Mouse (Mus musculus) limb, embryonic 14.5 days (tissue): ENCODE results near the gene Pla2g4f. TPM values are rescaled to one million over a fixed set of nuclear protein-coding genes. Genes with fewer than 3 reads are reported as not detected.

ENCODE experiments used
- ATAC-seq: fragments of 200-750 bp; cut with Nextera tagmentation; 2 replicates; pipeline ENCODE4 v1.8.0; 2017; ENCODE audit warnings: low read depth, moderate number of reproducible peaks, moderate TSS enrichment; ENCODE audit not compliant: low FRiP score
- DNase-seq: peaks from one replicate; pipeline ENCODE4 v3.0.0-alpha.2; 2015; ENCODE audit warnings: low spot score
- H3K27ac ChIP-seq: fragments of 300-500 bp; sonication (generic); replicated peaks from 2 replicates; pipeline ENCODE4 v1.5.1; 2014; ENCODE audit warnings: low read depth, mild to moderate bottlenecking, low read length, moderate library complexity, mixed read lengths
- H3K27me3 ChIP-seq: fragments of 300-500 bp; sonication (generic); 2 replicates; pipeline ENCODE4 v1.6.1; 2014; ENCODE audit warnings: low read length, mixed read lengths; ENCODE audit not compliant: control insufficient read depth, insufficient read depth
- H3K36me3 ChIP-seq: fragments of 300-500 bp; sonication (generic); 2 replicates; pipeline ENCODE4 v1.6.1; 2014; ENCODE audit warnings: mild to moderate bottlenecking, low read length, moderate library complexity, mixed read lengths; ENCODE audit not compliant: control insufficient read depth, insufficient read depth
- H3K4me1 ChIP-seq: fragments of 300-500 bp; sonication (generic); 2 replicates; pipeline ENCODE4 v1.6.1; 2014; ENCODE audit warnings: antibody characterized with exemption, low read length, mixed read lengths; ENCODE audit not compliant: control insufficient read depth, insufficient read depth
- H3K4me2 ChIP-seq: fragments of 300-500 bp; sonication (generic); replicated peaks from 2 replicates; pipeline ENCODE4 v1.6.1; 2014; ENCODE audit warnings: low read depth, mild to moderate bottlenecking, low read length, moderate library complexity; ENCODE audit not compliant: severe bottlenecking
- H3K4me3 ChIP-seq: fragments of 300-500 bp; sonication (generic); replicated peaks from 2 replicates; pipeline ENCODE4 v1.5.1; 2014; ENCODE audit warnings: low read length
- H3K9ac ChIP-seq: fragments of 300-500 bp; sonication (generic); 2 replicates; pipeline ENCODE4 v1.6.1; 2014; ENCODE audit warnings: mild to moderate bottlenecking, low read depth, low read length, moderate library complexity; ENCODE audit not compliant: severe bottlenecking
- H3K9me3 ChIP-seq: fragments of 300-500 bp; sonication (generic); 2 replicates; pipeline ENCODE4 v1.6.1; 2016; ENCODE audit warnings: low read length; ENCODE audit not compliant: control insufficient read depth
- POLR2A ChIP-seq: fragments of 200-500 bp; IDR thresholded peaks from 2 replicates; pipeline ENCODE4 v1.8.0; 2012; ENCODE audit warnings: inconsistent platforms, mild to moderate bottlenecking, moderate library complexity, borderline replicate concordance; ENCODE audit not compliant: insufficient read depth, insufficient read length; ENCODE audit errors: extremely low read depth
- WGBS: fragments of 180-500 bp; shearing (Covaris S2); extraction: QIAGEN DNeasy Blood & Tissue Kit; methylation state at CpG from one replicate; pipeline ENCODE4 v1.1.7; 2014; 5-methylcytosine and 5-hydroxymethylcytosine counted together
- polyA plus RNA-seq, 2 experiments: library from polyadenylated mRNA; depleted of rRNA in 1 of 2; stranded (reverse) in 1 of 2; unstranded in 1 of 2; fragments of >200 nt; fragmentation: Nextera tagmentation in 1 of 2; extraction: Ambion mirVana in 1 of 2; gene quantifications; 2 replicates each; pipeline versions ENCODE4 v1.2.1 to v1.2.3; 2012 to 2014

Gene Pla2g4f
- polyA plus RNA-seq, 2 experiments = 3.6 to 5.5 TPM

DNA sequence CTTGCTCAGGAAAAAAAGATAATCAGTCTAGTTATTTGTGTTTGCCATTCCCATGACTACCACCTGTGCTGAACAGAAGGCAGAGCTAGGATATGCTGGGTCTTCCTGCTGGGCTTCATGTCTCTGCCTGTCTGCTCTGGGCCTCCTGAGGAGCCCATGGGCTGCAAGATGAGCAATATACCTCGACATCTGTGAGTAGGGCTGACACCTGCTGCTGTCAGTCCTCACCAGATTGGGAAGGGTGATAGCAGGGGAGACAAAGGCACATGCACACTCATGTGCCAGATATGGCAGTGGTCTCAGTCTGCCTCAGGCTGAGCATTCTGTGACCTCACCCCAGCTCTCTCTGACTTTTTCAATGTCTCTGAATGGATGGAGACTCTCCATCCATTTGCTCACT, 51.1 kb downstream of the Pla2g4f start:
- DNase-seq (no peak), ATAC-seq (no peak)
- 23% methylated on average over 1 of the region's 1 CpGs for WGBS
- Histone ChIP-seq H3K4me3 (no peak overlapping the region), H3K27ac (no peak overlapping the region), H3K36me3 (no peaks in the 10 kb centered on the region), H3K9ac (no peak overlapping the region), H3K4me2 (no peak overlapping the region), H3K27me3 (no peaks in the 10 kb centered on the region), H3K9me3 (no peaks in the 10 kb centered on the region), H3K4me1 (no peaks in the 10 kb centered on the region)
- no peak for TF ChIP-seq POLR2A

DNA sequence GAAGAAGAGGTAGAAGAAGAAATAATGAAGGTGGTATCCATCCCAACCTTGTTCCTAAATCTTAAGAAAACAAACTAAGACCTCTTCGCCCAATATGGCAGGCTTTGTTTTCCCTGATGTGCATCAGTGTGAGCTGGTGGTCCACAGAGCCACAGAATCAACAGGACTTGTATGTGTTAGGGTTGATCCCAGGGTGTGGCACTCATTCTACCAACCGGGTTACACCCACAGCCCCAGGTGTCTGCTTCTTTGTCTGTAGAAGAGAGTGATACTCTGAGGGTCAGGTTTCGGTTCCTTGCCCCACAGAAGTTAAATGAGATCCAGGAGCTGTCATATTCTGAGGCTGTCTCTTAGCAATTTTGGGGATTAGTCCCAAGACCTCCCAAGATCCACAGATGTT, 52.6 kb downstream of the Pla2g4f start:
- no peak for DNase-seq
- Histone ChIP-seq H3K4me1 (no peaks in the 10 kb centered on the region), H3K4me3 (no peak overlapping the region), H3K27ac (no peak overlapping the region), H3K9me3 (no peaks in the 10 kb centered on the region), H3K27me3 (no peaks in the 10 kb centered on the region), H3K36me3 (no peaks in the 10 kb centered on the region), H3K9ac (no peak overlapping the region), H3K4me2 (no peak overlapping the region)
- no peak for TF ChIP-seq POLR2A
- no peak for ATAC-seq
- WGBS = 64% methylated on average over 3 of the region's 3 CpGs

DNA sequence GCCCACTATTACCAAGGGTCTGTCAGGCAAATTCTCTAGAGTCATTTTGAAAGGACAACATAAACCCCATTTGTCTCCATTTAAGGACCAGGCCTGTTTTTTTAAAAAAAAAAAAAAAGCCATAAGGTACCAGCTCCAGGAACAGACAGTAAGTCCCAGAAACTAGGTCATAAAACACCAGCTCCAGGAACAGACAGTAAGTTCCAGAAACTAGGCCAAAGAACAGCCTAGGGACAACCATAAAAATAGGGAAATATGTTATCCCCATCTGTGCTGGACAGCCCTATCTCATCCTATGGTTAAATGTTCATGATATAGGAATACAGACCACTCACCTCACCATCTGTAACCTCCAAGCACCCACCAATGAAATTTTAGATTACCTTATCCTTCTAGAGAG, 57.7 kb downstream of the Pla2g4f start:
- Histone ChIP-seq H3K4me1 (no peaks in the 10 kb centered on the region), H3K4me2 (no peak overlapping the region), H3K27me3 (no peaks in the 10 kb centered on the region), H3K4me3 (no peak overlapping the region), H3K36me3 (no peaks in the 10 kb centered on the region), H3K27ac (no peak overlapping the region), H3K9ac (no peak overlapping the region), H3K9me3 (no peaks in the 10 kb centered on the region)
- DNase-seq = no peak
- ATAC-seq = no peak
- no peak for TF ChIP-seq POLR2A

DNA sequence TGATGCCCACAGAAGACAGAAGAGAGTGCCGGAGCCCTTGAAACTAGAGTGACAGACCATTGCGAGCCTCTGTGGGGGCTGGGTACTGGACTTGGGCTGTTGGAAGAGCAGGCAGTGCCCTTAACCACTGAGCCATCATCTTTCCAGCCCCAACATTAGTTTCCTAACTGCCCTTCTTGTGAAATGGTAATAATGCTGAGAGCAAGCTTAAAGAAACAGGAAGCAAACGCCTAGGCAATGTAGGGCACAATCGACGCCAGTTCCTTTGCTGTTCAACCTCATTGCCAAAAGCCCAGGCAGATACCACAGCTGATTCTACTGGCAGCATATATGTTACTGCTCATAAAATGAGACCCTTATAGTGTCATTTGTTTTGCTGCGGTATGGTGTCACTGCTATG, 61.3 kb downstream of the Pla2g4f start:
- ATAC-seq (no peak), DNase-seq (no peak)
- Histone ChIP-seq H3K4me2 (no peak overlapping the region), H3K4me1 (no peaks in the 10 kb centered on the region), H3K36me3 (no peaks in the 10 kb centered on the region), H3K4me3 (no peak overlapping the region), H3K9ac (no peak overlapping the region), H3K9me3 (no peaks in the 10 kb centered on the region), H3K27me3 (no peaks in the 10 kb centered on the region), H3K27ac (no peak overlapping the region)
- no peak for TF ChIP-seq POLR2A
- 90% methylated on average over 6 of the region's 6 CpGs for WGBS

Other genes with a start within 250 kb of the Pla2g4f start
- 18.3 and 19.7 TPM in 2 replicates for gene Ehd4, start 159.6 kb downstream of the Pla2g4f start, polyA plus RNA-seq (2012; rRNA removed)
- gene Ehd4, start 159.6 kb downstream of the Pla2g4f start, polyA plus RNA-seq (2014; fragmentation: Nextera tagmentation; extraction: Ambion mirVana) = 37.1 and 51.0 TPM in 2 replicates
- 1.0 and 1.2 TPM in 2 replicates for gene Pla2g4e, start 68.8 kb downstream of the Pla2g4f start, polyA plus RNA-seq (2012; rRNA removed)
- 0.54 and 2.1 TPM in 2 replicates for gene Pla2g4e, start 68.8 kb downstream of the Pla2g4f start, polyA plus RNA-seq (2014; fragmentation: Nextera tagmentation; extraction: Ambion mirVana)
- 0.05 and 0.08 TPM in 2 replicates for gene Pla2g4d, start 25.0 kb downstream of the Pla2g4f start, polyA plus RNA-seq (2012; rRNA removed)
- 0.08 and 0.15 TPM in 2 replicates for gene Pla2g4d, start 25.0 kb downstream of the Pla2g4f start, polyA plus RNA-seq (2014; fragmentation: Nextera tagmentation; extraction: Ambion mirVana)
- 36.1 and 48.1 TPM in 2 replicates for gene Vps39, start 39.0 kb upstream of the Pla2g4f start, polyA plus RNA-seq (2012; rRNA removed)
- 26.1 and 29.3 TPM in 2 replicates for gene Vps39, start 39.0 kb upstream of the Pla2g4f start, polyA plus RNA-seq (2014; fragmentation: Nextera tagmentation; extraction: Ambion mirVana)
- 7.8 and 9.4 TPM in 2 replicates for gene Ganc, start 89.7 kb upstream of the Pla2g4f start, polyA plus RNA-seq (2012; rRNA removed)
- gene Ganc, start 89.7 kb upstream of the Pla2g4f start, polyA plus RNA-seq (2014; fragmentation: Nextera tagmentation; extraction: Ambion mirVana) = 6.8 and 8.1 TPM in 2 replicates
- gene Tmem87a, start 89.9 kb upstream of the Pla2g4f start, polyA plus RNA-seq (2012; rRNA removed) = 23.2 and 26.3 TPM in 2 replicates
- gene Tmem87a, start 89.9 kb upstream of the Pla2g4f start, polyA plus RNA-seq (2014; fragmentation: Nextera tagmentation; extraction: Ambion mirVana) = 11.3 and 12.6 TPM in 2 replicates
- 6.0 and 6.4 TPM in 2 replicates for gene Capn3, start 141.9 kb upstream of the Pla2g4f start, polyA plus RNA-seq (2012; rRNA removed)
- 2.9 and 4.2 TPM in 2 replicates for gene Capn3, start 141.9 kb upstream of the Pla2g4f start, polyA plus RNA-seq (2014; fragmentation: Nextera tagmentation; extraction: Ambion mirVana)
- 58.0 and 61.9 TPM in 2 replicates for gene Zfp106, start 249.7 kb upstream of the Pla2g4f start, polyA plus RNA-seq (2012; rRNA removed)
- gene Zfp106, start 249.7 kb upstream of the Pla2g4f start, polyA plus RNA-seq (2014; fragmentation: Nextera tagmentation; extraction: Ambion mirVana) = 60.7 and 61.1 TPM in 2 replicates